In genomic region chr9:59288685-59289410, GRCm38 (mm10) we compare ENCODE assay signal across 12 mouse cellular contexts. TPM values are rescaled to one million over a fixed set of nuclear protein-coding genes. Genes with fewer than 3 reads are reported as not detected.
DNase-seq lines count a peak whose midpoint lies in the region; ATAC-seq and TF ChIP-seq lines count a peak whose summit lies in the region.
"Had no signal": no experiment of that assay in that cellular context is flagged by ENCODE, and none has a peak within 500 bp of the region (broad histone marks: within the 10 kb centered on the region; RNA-seq: fewer than 3 reads in every experiment).

No protein-coding gene starts in this region.

- 69% methylated on average over 3 of the region's 3 CpGs for WGBS in midbrain, embryonic 12.5 days
- WGBS in midbrain, postnatal 0 days = 78% methylated on average over 3 of the region's 3 CpGs
- WGBS in liver, postnatal 0 days (ENCODE audit: insufficient replicate concordance) = 64% methylated on average over 3 of the region's 3 CpGs

- H3K9me3 ChIP-seq in midbrain, embryonic 12.5 days = no peaks in the 10 kb centered on the region
- no peaks in the 10 kb centered on the region for H3K9me3 ChIP-seq in midbrain, postnatal 0 days (ENCODE audit: low read length)
- H3K9me3 ChIP-seq in liver, postnatal 0 days (ENCODE audit: low read length) = no peaks in the 10 kb centered on the region
- H3K9me3 ChIP-seq: midbrain, embryonic 15.5 days had no signal

- no peak overlapping the region for H3K4me2 ChIP-seq in midbrain, embryonic 12.5 days (replicated peaks)
- H3K4me2 ChIP-seq in midbrain, postnatal 0 days (ENCODE audit: low read depth, low read length, poor library complexity, severe bottlenecking) = no peak overlapping the region
- H3K4me2 ChIP-seq in liver, postnatal 0 days (ENCODE audit: low read depth, low read length) = peak overlapping the region; percentile 27; the same call in 1 of the 2 replicates
- H3K4me2 ChIP-seq: midbrain, embryonic 15.5 days had no signal

- ATAC-seq in midbrain, embryonic 12.5 days (ENCODE audit: low FRiP score, low read depth) = no peak
- no peak for ATAC-seq in midbrain, postnatal 0 days (ENCODE audit: low FRiP score)
- ATAC-seq in liver, postnatal 0 days = no peak
- ATAC-seq: midbrain, embryonic 15.5 days had no signal

- peak; percentile 54 for DNase-seq in embryo, embryonic 10 days (ENCODE audit: low spot score)
- DNase-seq in embryo, embryonic 9.5 days (ENCODE audit: extremely low spot score) = no peak
- DNase-seq in midbrain, postnatal 0 days (ENCODE audit: low spot score) = no peak
- DNase-seq in hindlimb bud, embryonic 11.5 days (ENCODE audit: extremely low spot score, low read depth, low spot score) = peak; percentile 91
- DNase-seq in liver, postnatal 0 days = no peak
- DNase-seq in layer of hippocampus, postnatal 14 days (ENCODE audit: low spot score in 2 of 2) = no peak
- no peak for DNase-seq in layer of hippocampus, adult 8-10 months (ENCODE audit: low spot score in 2 of 2)
- DNase-seq: cerebellum, postnatal 10 days; heart, postnatal 10 days had no signal

- H3K4me3 ChIP-seq in midbrain, embryonic 12.5 days = no peak overlapping the region
- H3K4me3 ChIP-seq in midbrain, postnatal 0 days (ENCODE audit: low read depth, low read length) = no peak overlapping the region
- H3K4me3 ChIP-seq in liver, postnatal 0 days (ENCODE audit: low read depth, low read length) = no peak overlapping the region
- H3K4me3 ChIP-seq: midbrain, embryonic 15.5 days had no signal

- TF ChIP-seq EP300 in liver, postnatal 0 days (IDR thresholded peaks at IDR 0.05; ENCODE audit: low read depth) = peak; percentile 64; the same call in 1 of the 2 replicates

- no peak overlapping the region for H3K9ac ChIP-seq in midbrain, embryonic 12.5 days (replicated peaks)
- H3K9ac ChIP-seq in midbrain, postnatal 0 days (replicated peaks; ENCODE audit: low read length, poor library complexity, severe bottlenecking) = no peak overlapping the region
- peak overlapping the region; percentile 44 for H3K9ac ChIP-seq in liver, postnatal 0 days (replicated peaks)
- H3K9ac ChIP-seq: midbrain, embryonic 15.5 days had no signal

- no peak for TF ChIP-seq CTCF in midbrain, postnatal 0 days (IDR thresholded peaks at IDR 0.05)
- TF ChIP-seq CTCF in liver, postnatal 0 days (IDR thresholded peaks at IDR 0.05; ENCODE audit: low read depth) = no peak

- H3K36me3 ChIP-seq in midbrain, embryonic 12.5 days = no peaks in the 10 kb centered on the region
- no peaks in the 10 kb centered on the region for H3K36me3 ChIP-seq in midbrain, postnatal 0 days (ENCODE audit: insufficient read depth, low read length)
- no peaks in the 10 kb centered on the region for H3K36me3 ChIP-seq in liver, postnatal 0 days (replicated peaks; ENCODE audit: insufficient read depth, low read length)
- H3K36me3 ChIP-seq: midbrain, embryonic 15.5 days had no signal

- H3K27me3 ChIP-seq in midbrain, embryonic 12.5 days = no peaks in the 10 kb centered on the region
- H3K27me3 ChIP-seq in midbrain, postnatal 0 days (ENCODE audit: insufficient read depth, low read length) = no peaks in the 10 kb centered on the region
- H3K27me3 ChIP-seq in liver, postnatal 0 days (ENCODE audit: insufficient read depth, low read length) = no peaks in the 10 kb centered on the region
- H3K27me3 ChIP-seq: midbrain, embryonic 15.5 days had no signal

- peak overlapping the region; percentile 25; the same call in 1 of the 2 replicates for H3K27ac ChIP-seq in midbrain, embryonic 12.5 days (replicated peaks)
- H3K27ac ChIP-seq in midbrain, postnatal 0 days (ENCODE audit: low read depth, low read length) = no peak overlapping the region
- peak overlapping the region; percentile 68 for H3K27ac ChIP-seq in liver, postnatal 0 days (ENCODE audit: low read depth)
- H3K27ac ChIP-seq: kidney, postnatal 0 days; midbrain, embryonic 15.5 days had no signal

- peaks cover 21% of the 10 kb centered on the region for H3K4me1 ChIP-seq in midbrain, embryonic 12.5 days
- peaks cover 6% of the 10 kb centered on the region; the same call in 1 of the 2 replicates for H3K4me1 ChIP-seq in midbrain, postnatal 0 days (ENCODE audit: insufficient read depth, low read length)
- H3K4me1 ChIP-seq in liver, postnatal 0 days (ENCODE audit: insufficient read depth) = peaks cover 19% of the 10 kb centered on the region

RNA-seq across cellular contexts. Expression of gene Adpgk, which starts 2.5 kb away (rescaled TPM):
- 34.1 and 34.9 TPM in 2 replicates for polyA plus RNA-seq in midbrain, embryonic 12.5 days (2016; fragmentation: Nextera tagmentation; extraction: Ambion mirVana)
- total RNA-seq in midbrain, postnatal 0 days (2014; rRNA removed) = 26.7 and 28.1 TPM in 2 replicates
- 18.3 and 19.5 TPM in 2 replicates for polyA plus RNA-seq in midbrain, postnatal 0 days (2015; fragmentation: Nextera tagmentation; extraction: Ambion mirVana)
- 24.1 and 24.6 TPM in 2 replicates for polyA plus RNA-seq in liver, postnatal 0 days (2015; fragmentation: Nextera tagmentation; extraction: Ambion mirVana)
- total RNA-seq in layer of hippocampus, postnatal 14 days (2021) = 10 to 100 TPM; 17.3 to 17.6 TPM
- 10 to 100 TPM; 15.3 to 19.8 (median 17.9) TPM for total RNA-seq in layer of hippocampus, adult 8-10 months (2022)

Comparison
In these comparisons a context has a peak if more than half of its experiments do, and no peak if none do; other contexts are left out.
1. DNase-seq: peak in embryo, embryonic 10 days (single experiment) and hindlimb bud, embryonic 11.5 days (single experiment); none in embryo, embryonic 9.5 days (single experiment), midbrain, postnatal 0 days (single experiment), liver, postnatal 0 days (single experiment), layer of hippocampus, postnatal 14 days (0 of 2) and layer of hippocampus, adult 8-10 months (0 of 2).